Mouse (Mus musculus) hindbrain, embryonic 12.5 days (tissue): ENCODE measurements around the gene Dhx16. TPM values are rescaled to one million over a fixed set of nuclear protein-coding genes. Genes with fewer than 3 reads are reported as not detected.
A peak's percentile ranks its signal among the peaks of the same experiment; 100 is the strongest.

Experiments used
- ATAC-seq: fragments of 200-750 bp; cut with Nextera tagmentation; 2 replicates; pipeline ENCODE4 v1.8.0; 2017; ENCODE audit warnings: moderate TSS enrichment; ENCODE audit not compliant: low FRiP score
- H3K27ac ChIP-seq: fragments of 300-500 bp; sonication (generic); 2 replicates; pipeline ENCODE4 v1.5.1; 2016; ENCODE audit warnings: mild to moderate bottlenecking
- H3K27me3 ChIP-seq: fragments of 300-500 bp; sonication (generic); 2 replicates; pipeline ENCODE4 v1.6.1; 2016; ENCODE audit warnings: mild to moderate bottlenecking
- H3K36me3 ChIP-seq: fragments of 300-500 bp; sonication (generic); 2 replicates; pipeline ENCODE4 v1.6.1; 2016; ENCODE audit warnings: mild to moderate bottlenecking
- H3K4me1 ChIP-seq: fragments of 300-500 bp; sonication (generic); 2 replicates; pipeline ENCODE4 v1.6.1; 2016
- H3K4me2 ChIP-seq: fragments of 300-500 bp; sonication (generic); replicated peaks from 2 replicates; pipeline ENCODE4 v1.6.1; 2016; ENCODE audit warnings: mild to moderate bottlenecking
- H3K4me3 ChIP-seq: fragments of 300-500 bp; sonication (generic); 2 replicates; pipeline ENCODE4 v1.5.1; 2016; ENCODE audit warnings: mild to moderate bottlenecking
- H3K9ac ChIP-seq: fragments of 300-500 bp; sonication (generic); 2 replicates; pipeline ENCODE4 v1.6.1; 2016; ENCODE audit warnings: mild to moderate bottlenecking, moderate library complexity
- H3K9me3 ChIP-seq: fragments of 300-500 bp; sonication (generic); replicated peaks from 2 replicates; pipeline ENCODE4 v1.6.1; 2016; ENCODE audit warnings: mild to moderate bottlenecking
- WGBS: fragments of 180-500 bp; shearing (Covaris S2); methylation state at CpG from one replicate; pipeline ENCODE4 v1.1.7; 2016; 5-methylcytosine and 5-hydroxymethylcytosine counted together
- polyA plus RNA-seq: library from polyadenylated mRNA; unstranded; fragments of >200 nt; fragmentation: Nextera tagmentation; extraction: Ambion mirVana; gene quantifications from 2 replicates; pipeline ENCODE4 v1.2.1, GENCODE M21; 2016

Dhx16 gene
- polyA plus RNA-seq, 1 experiment from 2014 or later = 45.2 TPM

GRCm38 (mm10) chr17:35907609-35908008 is 28.0 kb downstream of the Dhx16 start:
- WGBS = 93% methylated on average over 2 of the region's 2 CpGs
- Histone ChIP-seq H3K27ac (no peak overlapping the region), H3K27me3 (no peaks in the 10 kb centered on the region), H3K9ac (no peak overlapping the region), H3K9me3 (no peaks in the 10 kb centered on the region), H3K4me3 (no peak overlapping the region), H3K36me3 (peaks cover 69% of the 10 kb centered on the region), H3K4me2 (peak overlapping the region; percentile 95), H3K4me1 (peaks cover 19% of the 10 kb centered on the region)
- no peak for ATAC-seq

DNA sequence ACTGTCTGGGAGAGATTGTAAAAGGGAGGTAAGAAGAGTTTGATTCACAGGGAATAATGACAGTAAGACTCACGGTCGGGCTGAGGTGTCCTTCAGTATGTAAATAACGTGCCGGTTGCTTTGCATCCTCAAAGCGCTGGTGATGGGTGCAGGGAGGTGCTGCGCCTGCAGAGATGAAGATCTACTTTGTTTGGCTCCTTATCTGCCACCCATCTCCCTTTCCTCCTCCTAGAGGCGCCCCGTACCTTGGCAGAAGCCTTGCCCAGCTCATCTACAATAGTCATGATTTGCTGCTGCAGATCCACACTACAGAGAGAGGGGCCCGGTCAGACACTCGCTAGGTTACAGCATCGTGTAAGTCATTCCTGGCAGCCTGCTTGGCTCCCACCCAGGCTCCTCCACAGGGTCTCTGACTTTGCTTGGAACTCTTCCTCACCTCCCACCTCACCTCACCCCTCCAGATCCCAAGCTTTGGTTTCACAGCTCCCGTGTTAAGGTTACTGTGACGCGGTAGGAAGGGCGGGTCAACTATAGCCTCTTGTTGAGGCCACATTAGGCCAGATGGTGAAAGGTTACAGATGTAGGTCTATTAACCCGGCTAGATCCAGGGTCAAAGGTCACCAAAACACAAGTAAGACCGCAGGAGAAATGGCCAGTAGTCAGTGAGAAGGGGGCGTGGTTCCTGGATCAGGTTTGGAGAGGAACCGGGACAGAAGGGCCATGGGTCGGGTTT is 29.7 kb downstream of the Dhx16 start:
- H3K9me3 ChIP-seq = no peaks in the 10 kb centered on the region
- peak overlapping the region; percentile 85 for H3K27ac ChIP-seq
- no peaks in the 10 kb centered on the region for H3K27me3 ChIP-seq
- peak overlapping the region; percentile 95 for H3K4me2 ChIP-seq
- peaks cover 66% of the 10 kb centered on the region for H3K36me3 ChIP-seq
- ATAC-seq = peak; percentile 48
- 20% methylated on average over 20 of the region's 20 CpGs for WGBS
- peak overlapping the region; percentile 88 for H3K9ac ChIP-seq
- H3K4me1 ChIP-seq = peaks cover 19% of the 10 kb centered on the region
- H3K4me3 ChIP-seq = peak overlapping the region; percentile 74

- Histone ChIP-seq H3K4me3 (peak within 1 kb of the TSS; percentile 74), H3K4me2 (peak within 1 kb of the TSS; percentile 95), H3K9ac (peak within 1 kb of the TSS; percentile 88), H3K27me3 (no peaks in the 10 kb centered on the region), H3K9me3 (no peaks in the 10 kb centered on the region), H3K36me3 (peaks cover 61% of the 10 kb centered on the region), H3K27ac (peak within 1 kb of the TSS; percentile 85), H3K4me1 (peaks cover 22% of the 10 kb centered on the region)
- 2% methylated on average over 25 of the region's 25 CpGs for WGBS
- ATAC-seq = peak; percentile 93
These were observed 30.3 kb downstream of the Dhx16 start, which contains the start of gene Atat1 for GRCm38 (mm10) chr17:35909919-35910369. TSS of gene Atat1 (minus strand) at chr17:35910075.

GRCm38 (mm10) chr17:35914975-35915374 is 35.4 kb downstream of the Dhx16 start:
- Histone ChIP-seq H3K9ac (no peak overlapping the region), H3K4me1 (peaks cover 19% of the 10 kb centered on the region), H3K36me3 (peaks cover 29% of the 10 kb centered on the region; the same call in 1 of the 2 replicates), H3K27me3 (no peaks in the 10 kb centered on the region), H3K4me3 (peak overlapping the region; percentile 65; the same call in 1 of the 2 replicates), H3K27ac (no peak overlapping the region), H3K4me2 (peak overlapping the region; percentile 69; the same call in 1 of the 2 replicates), H3K9me3 (no peaks in the 10 kb centered on the region)
- ATAC-seq = no peak
- 86% methylated on average over 6 of the region's 6 CpGs for WGBS

- Histone ChIP-seq H3K36me3 (peaks cover 29% of the 10 kb centered on the region; the same call in 1 of the 2 replicates), H3K4me2 (peak overlapping the region; percentile 69), H3K27ac (peak overlapping the region; percentile 99; the same call in 1 of the 2 replicates), H3K27me3 (no peaks in the 10 kb centered on the region), H3K9me3 (no peaks in the 10 kb centered on the region), H3K4me1 (peaks cover 26% of the 10 kb centered on the region), H3K9ac (peak overlapping the region; percentile 96), H3K4me3 (peak overlapping the region; percentile 65)
- 3% methylated on average over 28 of the region's 28 CpGs for WGBS
- ATAC-seq = no peak
These were observed 36.1 kb downstream of the Dhx16 start for GRCm38 (mm10) chr17:35915538-35916296.

DNA sequence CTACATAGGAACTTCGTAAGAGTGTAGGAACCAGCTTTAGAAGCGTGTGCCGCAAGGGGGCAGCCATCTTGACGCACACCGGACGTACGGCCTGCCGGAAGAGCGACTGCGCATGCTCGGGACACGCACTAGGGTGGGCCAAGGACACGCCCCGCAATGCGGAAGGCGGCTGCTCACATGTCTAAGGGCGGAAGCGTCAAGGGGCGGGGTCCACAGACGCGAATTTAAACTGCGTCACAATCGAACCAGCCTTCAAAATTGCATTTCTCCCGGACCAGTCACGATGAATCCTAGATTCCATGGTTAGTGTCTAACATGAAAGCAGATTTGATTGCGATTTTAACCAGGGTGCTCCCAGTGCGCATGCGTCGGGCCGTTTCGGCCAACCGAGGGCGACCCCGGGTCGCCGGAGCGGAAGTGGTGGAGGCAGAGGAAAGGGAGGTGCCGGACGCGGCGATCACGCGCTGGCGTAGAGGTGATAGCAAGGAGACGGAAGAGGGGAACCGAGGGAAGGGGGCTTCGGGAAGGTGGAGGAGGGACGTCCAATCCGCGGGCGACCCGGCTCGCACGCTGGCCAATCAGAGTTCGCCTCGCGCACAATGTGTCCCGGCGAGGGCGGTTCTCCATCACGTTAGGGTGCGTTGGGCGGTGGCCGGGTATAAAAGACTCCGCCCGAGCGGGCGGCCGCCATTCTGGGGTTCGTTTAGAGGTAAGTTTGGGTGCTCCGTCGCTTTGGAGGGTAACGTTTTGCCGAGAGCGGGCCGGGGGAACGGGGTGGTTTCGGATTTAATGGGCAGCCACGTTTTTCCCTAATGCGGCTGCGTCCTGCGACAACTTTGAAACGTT is 36.9 kb downstream of the Dhx16 start, which contains the start of the genes Mrps18b and Ppp1r10:
Mrps18b (minus strand) TSS at position 93 of the 846 bp plus-strand sequence.
Ppp1r10 (plus strand) TSS at position 138 of the 846 bp plus-strand sequence.
- WGBS = under 1% methylated on average over 83 of the region's 83 CpGs
- ATAC-seq = peak; percentile 94
- Histone ChIP-seq H3K36me3 (peaks cover 21% of the 10 kb centered on the region; the same call in 1 of the 2 replicates), H3K9ac (peak within 1 kb of the TSS; percentile 96), H3K27ac (peak within 1 kb of the TSS; percentile 99), H3K27me3 (no peaks in the 10 kb centered on the region), H3K4me3 (peak within 1 kb of the TSS; percentile 65), H3K4me1 (peaks cover 32% of the 10 kb centered on the region), H3K4me2 (peak within 1 kb of the TSS; percentile 89), H3K9me3 (no peaks in the 10 kb centered on the region)

GRCm38 (mm10) chr17:35917143-35917462 is 37.5 kb downstream of the Dhx16 start:
- peak overlapping the region; percentile 99 for H3K27ac ChIP-seq
- no peaks in the 10 kb centered on the region for H3K27me3 ChIP-seq
- no peaks in the 10 kb centered on the region for H3K9me3 ChIP-seq
- peaks cover 17% of the 10 kb centered on the region; the same call in 1 of the 2 replicates for H3K36me3 ChIP-seq
- H3K4me2 ChIP-seq = peak overlapping the region; percentile 89
- ATAC-seq = no peak
- H3K4me1 ChIP-seq = peaks cover 35% of the 10 kb centered on the region
- 0% methylated on average over 8 of the region's 8 CpGs for WGBS
- H3K4me3 ChIP-seq = peak overlapping the region; percentile 65
- H3K9ac ChIP-seq = peak overlapping the region; percentile 96

GRCm38 (mm10) chr17:35917463-35918251 is 38.0 kb downstream of the Dhx16 start:
- Histone ChIP-seq H3K4me2 (peak overlapping the region; percentile 89), H3K36me3 (peaks cover 13% of the 10 kb centered on the region; the same call in 1 of the 2 replicates), H3K9ac (peak overlapping the region; percentile 96), H3K27ac (peak overlapping the region; percentile 99), H3K9me3 (no peaks in the 10 kb centered on the region), H3K27me3 (no peaks in the 10 kb centered on the region), H3K4me3 (peak overlapping the region; percentile 65), H3K4me1 (peaks cover 37% of the 10 kb centered on the region)
- ATAC-seq = 0 out of 2 replicates have a peak, but pooled peaks have one; percentile 1
- WGBS = under 1% methylated on average over 13 of the region's 13 CpGs

DNA sequence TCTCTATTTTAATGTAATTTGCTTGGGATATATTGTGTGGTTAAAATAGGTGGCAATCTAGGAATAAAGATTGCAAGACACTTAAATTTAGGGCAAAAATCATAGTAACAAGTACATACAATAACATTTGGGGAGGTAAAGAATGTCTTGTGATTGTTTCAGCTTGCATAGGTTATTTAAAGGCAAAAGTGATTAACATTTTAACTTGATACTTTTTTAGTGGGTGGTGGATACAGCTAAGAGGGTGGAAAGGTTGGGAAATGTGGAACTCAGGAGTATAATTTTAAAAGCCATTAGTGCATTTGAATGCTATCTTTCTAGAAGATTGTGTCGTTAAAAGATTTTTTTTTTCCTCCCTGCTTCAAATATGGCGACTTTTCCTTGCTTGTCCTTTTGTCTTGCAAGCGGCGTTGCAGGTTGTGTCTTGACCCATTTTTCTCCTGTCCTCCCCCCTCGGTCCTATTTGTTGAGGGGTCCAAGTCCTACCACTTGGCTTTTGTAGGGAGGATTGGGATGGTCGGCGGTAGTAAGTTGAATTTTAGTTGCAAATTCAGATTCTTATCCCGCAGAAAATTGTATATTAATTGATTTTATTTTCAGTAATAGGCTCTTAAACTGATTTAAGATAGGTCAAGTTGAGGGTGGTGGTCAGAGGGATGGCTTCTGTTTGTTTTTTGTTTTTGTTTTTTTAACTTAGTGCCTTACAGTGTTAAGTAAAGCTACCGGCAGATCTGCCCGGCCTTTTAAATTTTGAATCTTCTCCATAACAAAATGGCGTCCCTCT is 38.8 kb downstream of the Dhx16 start:
- H3K27ac ChIP-seq = peak overlapping the region; percentile 99
- H3K27me3 ChIP-seq = no peaks in the 10 kb centered on the region
- H3K36me3 ChIP-seq = peaks cover 11% of the 10 kb centered on the region; the same call in 1 of the 2 replicates
- peak overlapping the region; percentile 96 for H3K9ac ChIP-seq
- H3K4me1 ChIP-seq = peaks cover 37% of the 10 kb centered on the region
- peak overlapping the region; percentile 65 for H3K4me3 ChIP-seq
- WGBS = under 1% methylated on average over 11 of the region's 11 CpGs
- H3K4me2 ChIP-seq = peak overlapping the region; percentile 89
- no peak for ATAC-seq
- no peaks in the 10 kb centered on the region for H3K9me3 ChIP-seq

DNA sequence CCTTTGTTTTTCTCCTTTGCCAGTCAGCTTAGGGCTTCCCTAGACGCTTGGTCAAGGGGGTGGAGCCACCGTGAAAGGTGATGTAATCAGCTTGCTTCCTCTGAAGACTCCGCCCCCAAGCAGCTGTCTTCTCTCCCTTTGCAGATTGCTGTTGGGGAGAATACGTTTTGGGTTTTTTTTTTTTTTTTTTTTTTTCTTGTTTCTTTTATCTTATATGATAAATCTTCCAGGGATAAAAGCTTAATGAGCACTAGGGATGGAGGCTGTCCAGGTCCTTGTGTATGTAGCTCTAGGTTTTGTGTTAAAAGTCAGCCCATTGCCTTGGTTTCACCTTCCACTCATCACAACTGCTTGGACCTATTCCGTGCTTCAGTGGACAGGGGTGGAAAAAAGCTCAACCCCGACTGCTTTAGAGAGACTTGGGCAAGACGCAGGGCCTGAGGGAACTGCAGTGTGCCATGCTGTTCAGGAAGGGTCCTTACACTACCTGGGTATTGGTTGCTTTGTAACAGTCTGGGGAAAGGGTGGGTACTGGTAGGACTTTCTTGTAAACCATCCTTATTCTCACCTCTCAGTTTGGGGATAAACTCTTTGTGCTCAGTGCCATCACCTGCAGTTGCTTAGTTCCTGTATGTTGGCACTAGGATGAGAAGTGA is 39.6 kb downstream of the Dhx16 start:
- Histone ChIP-seq H3K27me3 (no peaks in the 10 kb centered on the region), H3K27ac (peak overlapping the region; percentile 99), H3K4me1 (peaks cover 37% of the 10 kb centered on the region), H3K9ac (peak overlapping the region; percentile 96), H3K4me2 (peak overlapping the region; percentile 89), H3K9me3 (no peaks in the 10 kb centered on the region), H3K36me3 (peaks cover 15% of the 10 kb centered on the region), H3K4me3 (peak overlapping the region; percentile 65)
- peak; percentile 44 for ATAC-seq
- 14% methylated on average over 7 of the region's 7 CpGs for WGBS
